Mouse (Mus musculus): ENCODE results near the gene Foxk1.

The Foxk1 gene

DNA sequence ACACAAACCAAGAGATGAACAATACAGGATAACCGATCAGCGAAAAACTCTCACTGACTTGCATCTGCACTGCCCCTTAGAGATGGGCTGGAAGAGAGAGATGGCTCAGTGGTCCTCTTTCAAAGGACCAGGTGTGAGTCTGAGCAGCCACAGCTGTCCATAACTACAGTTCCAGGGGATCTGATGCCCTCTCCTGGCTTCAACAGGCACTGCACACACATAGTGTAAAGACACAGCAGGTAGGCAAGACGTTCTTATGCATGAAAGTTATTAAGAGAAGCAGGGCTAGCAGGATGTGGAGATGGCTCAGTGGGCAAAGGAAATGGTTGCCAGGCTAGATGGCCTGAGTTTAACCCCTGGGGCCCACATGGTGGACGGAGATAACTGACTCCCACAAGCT, 13.6 kb upstream of the Foxk1 start:
- no peak for DNase-seq (ENCODE audit: low read depth)

DNA sequence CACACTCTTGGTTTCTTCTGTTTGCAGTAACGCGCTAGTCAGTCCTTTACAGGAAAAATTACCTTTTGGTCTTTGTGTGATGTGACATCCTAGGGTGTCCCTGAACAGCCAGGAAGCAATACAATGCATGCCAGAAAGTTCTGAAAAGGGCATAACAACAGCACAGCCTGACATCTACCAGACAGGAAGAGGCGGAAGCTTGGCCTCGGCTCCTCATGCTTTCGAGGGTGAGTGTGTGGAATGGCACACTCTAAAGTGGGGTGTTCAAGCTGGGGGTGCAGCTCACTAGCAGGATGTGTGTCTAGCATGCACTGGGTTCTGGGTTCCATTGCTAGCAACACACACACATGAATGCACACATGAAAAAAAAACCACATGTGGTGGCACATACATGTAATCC, 9.6 kb upstream of the Foxk1 start:
- no peak for DNase-seq (ENCODE audit: low read depth)

DNA sequence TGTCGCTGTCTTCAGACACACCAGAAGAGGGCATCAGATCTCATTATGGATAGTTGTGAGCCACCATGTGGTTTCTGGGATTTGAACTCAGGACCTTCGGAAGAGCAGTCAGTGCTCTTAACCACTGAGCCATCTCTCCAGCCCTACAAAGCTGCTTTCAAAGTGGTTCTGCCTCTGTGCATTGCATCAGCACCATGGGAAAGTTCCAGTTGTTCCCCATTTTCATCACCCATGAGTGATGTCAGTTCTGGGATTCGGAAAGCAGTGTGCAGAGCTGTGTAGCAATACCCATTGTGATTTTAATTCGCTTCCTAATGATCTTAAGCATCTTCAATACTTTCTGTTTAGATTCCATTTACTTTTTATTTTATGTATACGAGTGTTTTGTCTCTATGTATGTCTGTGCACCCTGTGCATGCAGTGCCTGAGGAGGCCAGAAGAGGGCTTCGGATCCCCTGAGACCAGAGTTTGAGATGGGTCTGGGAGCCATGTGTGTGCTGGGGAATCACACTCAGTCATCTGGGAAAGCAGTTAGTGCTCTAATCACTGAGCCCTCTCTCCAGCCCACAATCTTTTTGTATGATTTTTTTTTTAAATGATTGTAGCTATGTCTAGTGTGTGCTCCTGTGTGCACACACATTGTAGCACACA, 6.6 kb upstream of the Foxk1 start:
- peak; percentile 21 for DNase-seq (ENCODE audit: low read depth)

DNA sequence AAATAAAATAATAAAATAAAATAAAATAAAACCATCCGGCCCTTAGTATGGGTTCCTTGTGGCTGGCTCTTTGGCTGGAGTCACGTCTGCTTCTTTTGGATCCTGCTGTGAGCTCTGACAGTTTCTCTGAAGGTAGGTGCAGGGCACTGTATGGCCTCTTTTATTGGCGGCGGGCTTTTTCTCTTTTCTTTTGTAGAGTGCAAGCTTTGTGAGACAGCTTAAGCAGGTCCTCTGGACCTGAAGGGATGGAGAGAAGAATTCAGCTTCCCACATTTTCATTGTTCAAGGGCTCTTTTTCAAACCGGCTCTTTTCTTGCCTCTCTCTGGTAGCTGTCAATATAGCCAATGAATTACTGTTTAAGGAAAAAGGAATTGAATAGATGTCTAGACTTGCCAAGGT, 5.4 kb upstream of the Foxk1 start:
- DNase-seq (ENCODE audit: low read depth), result no peak

DNA sequence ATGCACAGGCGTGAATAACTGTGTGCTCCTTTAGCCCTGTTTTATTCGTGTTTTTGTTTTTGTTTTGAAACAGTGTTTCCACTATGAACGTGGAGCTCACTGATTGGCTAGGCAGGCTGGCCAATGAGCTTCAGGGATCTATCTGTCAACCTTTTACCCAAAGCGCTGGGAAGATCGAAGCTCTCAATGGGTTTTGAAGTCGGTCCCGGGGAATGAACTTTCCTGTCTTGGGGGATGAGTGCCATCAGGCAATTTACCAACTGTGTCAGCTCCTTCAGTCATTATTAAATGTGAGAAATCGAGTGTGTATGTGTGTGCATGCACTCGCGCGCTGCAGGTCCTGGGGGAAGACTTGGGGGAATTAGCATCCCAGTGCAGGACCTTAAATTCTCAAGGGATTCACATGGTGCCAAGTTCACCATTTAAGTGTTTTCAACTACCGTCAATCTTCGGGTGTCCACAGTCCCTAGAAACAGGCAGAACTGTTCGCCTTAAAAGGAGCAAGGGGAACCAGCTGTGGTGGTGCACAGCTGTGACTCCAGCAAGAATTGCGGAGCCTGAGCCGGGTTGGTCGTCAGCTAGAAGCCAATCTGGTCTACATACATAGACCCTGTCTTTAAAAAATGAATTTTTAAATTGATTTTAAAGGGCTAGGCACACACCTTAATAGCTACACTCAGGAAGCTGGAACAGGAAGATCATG, 965 bp upstream of the Foxk1 start:
- peak; percentile 61 for DNase-seq (ENCODE audit: low read depth)

DNA sequence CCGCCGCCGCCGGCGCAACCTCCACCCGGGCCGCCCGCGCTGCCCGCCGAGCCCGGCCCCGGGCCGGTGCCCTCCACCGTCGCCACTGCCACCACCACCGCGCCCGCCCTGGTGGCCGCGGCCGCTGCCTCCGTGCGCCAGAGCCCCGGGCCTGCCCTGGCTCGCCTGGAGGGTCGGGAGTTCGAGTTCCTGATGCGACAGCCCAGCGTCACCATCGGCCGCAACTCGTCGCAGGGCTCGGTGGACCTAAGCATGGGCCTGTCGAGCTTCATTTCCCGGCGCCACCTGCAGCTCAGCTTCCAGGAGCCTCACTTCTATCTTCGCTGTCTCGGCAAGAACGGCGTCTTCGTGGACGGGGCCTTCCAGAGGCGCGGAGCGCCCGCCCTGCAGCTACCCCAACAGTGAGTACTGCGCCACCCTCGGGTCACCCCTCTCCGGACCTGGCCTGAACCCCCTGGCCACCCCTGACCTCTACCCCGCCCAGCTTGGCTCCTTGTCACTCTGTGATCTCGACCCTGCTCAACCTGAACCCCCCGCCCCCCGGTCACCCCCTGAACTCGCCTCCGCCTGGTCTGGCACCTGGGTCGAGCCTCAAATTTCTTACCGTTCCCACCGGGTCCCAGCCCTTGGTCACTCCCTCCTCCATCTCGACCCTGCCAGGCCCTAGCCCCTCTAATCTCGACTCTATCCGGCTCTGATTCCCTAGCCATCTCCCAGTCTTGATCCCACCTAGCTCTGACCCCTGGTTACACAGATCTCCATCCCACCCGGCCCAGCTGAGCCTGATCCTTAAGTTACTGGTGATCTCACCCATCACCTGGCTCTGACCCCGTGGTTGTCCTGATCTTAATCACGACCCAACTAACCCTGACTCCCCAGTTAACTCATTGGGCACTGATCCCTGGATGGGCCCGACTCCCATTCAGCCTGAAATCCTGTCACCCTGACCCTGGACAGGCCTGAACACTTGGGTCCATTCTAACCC, 636 bp downstream of the Foxk1 start:
- DNase-seq (ENCODE audit: low read depth), result peak; percentile 25

DNA sequence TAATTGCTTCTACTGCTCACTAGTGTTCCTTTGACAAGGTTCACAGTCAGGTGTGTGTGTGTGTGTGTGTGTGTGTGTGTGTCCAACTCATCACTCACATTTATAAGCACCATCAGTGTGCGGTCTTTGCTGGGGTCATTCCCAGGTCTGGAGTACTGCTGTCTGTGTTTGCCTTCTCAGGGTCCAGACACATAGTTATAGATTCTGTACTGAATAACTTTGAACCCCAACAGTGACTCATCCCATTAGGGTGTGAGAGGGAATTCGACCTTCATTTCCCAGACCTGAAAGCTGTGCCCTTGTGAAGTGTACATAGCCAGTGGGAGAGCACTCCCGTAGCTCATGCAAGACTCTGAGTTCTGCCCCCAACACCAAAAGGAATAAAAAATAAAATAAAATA, 2.4 kb downstream of the Foxk1 start:
- no peak for DNase-seq (ENCODE audit: low read depth)

DNA sequence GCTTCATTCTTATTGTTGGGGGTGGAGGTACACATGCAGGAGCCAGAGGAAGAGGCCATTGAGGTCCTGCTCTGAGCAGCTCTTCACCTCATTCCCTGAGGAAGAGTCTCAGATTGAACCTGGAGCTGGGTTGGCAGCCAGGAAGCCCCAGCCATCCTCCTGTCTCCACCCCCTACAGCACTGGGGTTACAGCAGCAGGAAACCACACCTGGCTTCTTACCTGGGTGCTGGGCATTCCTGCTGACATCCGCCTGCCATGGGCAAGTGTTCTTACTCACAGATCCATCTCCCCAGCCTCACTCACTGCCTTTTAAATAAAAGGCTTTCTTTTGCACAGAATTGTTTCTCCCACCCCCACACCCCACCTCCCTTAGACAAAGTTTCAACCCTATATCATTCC, 3.0 kb downstream of the Foxk1 start:
- no peak for DNase-seq (ENCODE audit: low read depth)

DNA sequence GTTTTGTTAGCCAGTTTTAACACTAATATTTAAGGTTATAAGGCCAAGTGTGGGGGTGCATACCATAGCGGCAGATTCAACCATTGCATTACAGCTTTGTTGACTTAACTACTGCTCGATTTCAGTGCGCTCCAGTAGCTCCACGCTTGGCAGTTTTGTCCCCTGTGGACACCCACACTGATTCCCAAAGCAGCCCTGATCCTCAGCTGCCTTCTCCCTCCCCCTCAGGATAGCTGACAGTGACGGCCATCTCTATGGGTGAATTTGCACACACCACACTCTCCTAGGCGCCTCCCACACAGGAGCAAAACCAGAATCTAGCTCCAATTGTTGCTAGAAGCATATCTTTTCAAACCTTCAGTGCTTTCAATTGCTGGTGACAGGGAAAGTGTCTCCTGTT, 4.1 kb downstream of the Foxk1 start:
- no peak for DNase-seq (ENCODE audit: low read depth)

DNA sequence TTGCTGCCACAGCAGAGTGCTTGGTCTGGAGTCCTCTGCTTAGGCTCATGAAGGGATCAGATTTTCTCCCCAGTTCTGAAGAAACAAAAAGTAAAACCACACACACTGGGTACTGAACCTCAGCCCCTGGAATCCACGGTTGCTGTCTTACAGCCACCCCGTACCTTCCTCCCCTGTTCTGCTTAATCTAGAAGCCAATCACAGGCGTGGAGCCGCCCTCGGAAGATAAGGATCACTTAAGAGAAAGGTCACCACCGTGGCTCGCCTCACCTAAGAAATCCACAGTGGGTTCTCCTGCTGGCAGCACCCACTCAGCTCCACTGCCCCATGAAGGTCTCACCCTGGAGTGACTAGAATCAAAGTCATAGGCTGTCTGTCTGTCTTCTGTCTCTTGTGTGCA, 5.1 kb downstream of the Foxk1 start:
- DNase-seq (ENCODE audit: low read depth), result no peak

DNA sequence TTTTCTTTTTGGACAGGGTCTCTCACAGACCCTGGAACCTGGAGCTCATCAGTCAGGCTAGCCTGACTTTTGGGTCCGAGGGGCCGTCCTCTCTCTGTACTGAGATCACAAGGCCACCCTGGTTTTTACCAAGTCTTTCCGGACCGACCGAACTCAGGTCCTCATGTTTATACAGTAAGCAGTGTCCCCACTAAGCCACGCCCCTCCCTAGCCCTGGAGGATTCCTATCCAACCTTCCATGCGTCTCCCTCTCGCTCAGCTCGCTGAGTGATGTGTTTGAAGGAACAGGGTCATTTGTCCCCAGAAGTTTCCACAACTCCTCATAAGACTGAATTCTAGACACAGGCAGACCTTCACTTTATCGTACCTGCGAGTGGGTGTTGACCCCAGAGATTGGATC, 5.6 kb downstream of the Foxk1 start:
- DNase-seq (ENCODE audit: low read depth), result no peak

DNA sequence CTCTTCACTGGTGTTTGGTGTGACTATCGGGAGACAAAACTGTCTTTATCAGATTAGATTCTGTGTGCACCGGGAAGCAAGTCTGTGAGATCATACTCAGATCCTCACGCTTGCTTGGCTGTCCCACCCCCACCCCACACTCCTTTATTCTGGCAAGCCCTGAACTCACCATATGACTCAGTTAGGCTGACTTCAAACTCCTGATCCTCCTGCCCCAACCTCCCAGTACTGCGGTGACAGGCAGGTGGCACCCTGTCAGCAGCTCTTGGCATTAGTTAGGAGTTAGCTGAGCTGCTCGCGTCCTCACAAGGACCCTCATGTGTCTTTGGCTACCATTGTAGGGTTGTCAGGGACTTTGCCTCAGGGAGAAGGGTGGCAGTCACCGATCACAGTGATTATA, 6.1 kb downstream of the Foxk1 start:
- no peak for DNase-seq (ENCODE audit: low read depth)

DNA sequence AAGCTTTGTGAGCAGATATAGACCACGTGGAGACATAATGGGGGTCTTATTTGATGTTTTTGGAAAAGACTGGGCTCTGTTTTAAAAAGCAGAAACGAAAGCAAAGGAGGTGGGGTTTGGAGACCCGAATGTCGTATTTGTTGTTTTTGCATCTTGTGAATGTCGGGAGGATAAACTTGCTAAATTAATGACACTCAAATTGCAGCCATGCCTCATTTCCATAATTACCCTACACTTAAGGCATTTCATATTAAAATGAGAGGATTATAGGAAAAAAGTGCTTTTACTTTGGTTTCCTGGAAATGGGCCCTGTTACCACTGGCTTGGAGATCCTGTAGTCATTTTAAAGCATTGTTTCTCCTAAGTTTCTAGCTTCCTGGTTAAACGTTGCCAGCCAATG, 7.9 kb downstream of the Foxk1 start:
- no peak for DNase-seq (ENCODE audit: low read depth)

DNA sequence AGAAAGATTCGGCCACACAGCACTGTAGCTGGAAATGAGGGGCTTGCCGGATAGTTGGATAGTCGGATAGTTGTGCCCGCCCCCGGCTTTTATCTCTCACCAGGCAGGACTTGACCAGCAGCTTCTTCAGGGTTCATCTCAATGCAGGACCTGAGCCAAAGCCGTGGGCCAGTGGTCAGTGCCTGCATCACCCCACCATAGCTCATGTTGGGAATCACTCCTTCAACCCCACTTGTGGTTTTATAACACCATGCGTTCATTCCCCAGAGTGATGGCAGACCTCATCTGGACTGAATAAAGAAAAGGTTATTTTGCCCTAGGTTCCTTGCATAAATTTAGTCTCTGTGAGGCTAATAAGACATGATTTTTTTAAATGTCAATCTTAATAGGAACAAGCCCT, 9.1 kb downstream of the Foxk1 start:
- no peak for DNase-seq (ENCODE audit: low read depth)

DNA sequence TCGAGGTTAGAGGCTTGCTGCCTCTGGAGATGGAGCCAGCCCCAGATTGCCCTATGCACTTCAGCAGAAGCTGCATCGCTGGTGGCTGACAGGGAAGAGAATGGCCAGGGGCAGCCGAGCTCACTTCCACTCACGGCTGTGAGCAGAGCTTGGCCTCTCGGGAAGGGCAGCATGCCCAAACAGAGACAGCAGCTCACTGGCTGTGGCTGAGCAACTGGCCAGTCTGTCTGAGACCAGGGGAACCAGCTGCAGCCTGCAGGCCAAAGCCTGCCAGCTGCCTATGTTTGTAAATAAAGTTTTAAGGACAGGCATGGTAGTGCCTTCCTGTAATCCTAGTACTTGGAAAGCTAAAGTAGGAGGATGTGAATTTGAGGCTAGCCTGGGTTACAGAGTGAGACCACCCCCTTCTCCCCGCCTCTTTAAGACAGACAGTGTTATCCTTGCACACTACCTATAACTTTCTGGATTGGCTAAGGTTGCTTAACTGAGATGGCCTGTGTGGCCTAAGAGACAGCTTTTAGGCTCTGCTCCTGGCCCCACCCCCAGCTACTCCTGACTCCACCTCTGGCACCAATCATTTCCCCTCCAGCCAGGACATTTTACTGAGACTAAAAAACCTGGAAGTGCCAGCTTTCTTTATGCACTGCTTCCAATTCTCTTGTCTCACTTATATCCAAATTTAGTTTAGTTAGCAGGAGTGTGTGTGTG, 11.5 kb downstream of the Foxk1 start:
- no peak for DNase-seq (ENCODE audit: low read depth)

DNA sequence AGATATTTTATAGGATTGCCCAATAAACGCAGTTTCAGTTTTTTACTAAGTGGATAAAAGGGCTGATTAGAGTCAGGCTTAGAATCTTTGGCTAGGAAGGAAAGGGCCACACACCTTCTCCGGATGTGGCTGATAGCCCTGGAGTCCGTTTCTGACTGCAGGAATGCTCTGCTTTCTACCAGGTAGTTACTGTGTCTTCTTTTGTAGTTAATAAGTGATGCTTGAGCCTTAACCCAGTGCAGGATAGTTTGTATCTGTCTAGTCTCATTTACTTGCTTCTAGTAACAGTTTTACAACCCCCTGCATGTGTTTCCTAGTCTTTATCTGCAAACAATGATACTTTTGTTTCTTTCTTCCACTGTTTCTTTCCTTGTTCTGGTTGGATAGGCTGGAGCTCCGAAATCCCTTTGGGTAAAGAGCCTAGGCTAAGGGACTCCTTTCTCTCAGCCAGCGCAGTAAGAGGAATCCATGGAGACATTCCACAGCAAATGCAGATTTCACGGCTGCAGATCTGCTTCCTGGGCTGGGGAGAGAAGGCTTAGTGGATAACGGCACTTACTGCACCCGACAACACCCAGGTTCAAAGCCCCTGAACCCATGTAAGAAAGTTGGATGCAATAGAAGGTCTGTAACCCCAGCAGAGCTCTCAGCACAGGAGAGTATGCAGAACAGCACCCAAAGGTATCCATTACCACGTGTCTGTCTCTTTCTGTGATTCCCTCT, 12.6 kb downstream of the Foxk1 start:
- DNase-seq (ENCODE audit: low read depth), result no peak

DNA sequence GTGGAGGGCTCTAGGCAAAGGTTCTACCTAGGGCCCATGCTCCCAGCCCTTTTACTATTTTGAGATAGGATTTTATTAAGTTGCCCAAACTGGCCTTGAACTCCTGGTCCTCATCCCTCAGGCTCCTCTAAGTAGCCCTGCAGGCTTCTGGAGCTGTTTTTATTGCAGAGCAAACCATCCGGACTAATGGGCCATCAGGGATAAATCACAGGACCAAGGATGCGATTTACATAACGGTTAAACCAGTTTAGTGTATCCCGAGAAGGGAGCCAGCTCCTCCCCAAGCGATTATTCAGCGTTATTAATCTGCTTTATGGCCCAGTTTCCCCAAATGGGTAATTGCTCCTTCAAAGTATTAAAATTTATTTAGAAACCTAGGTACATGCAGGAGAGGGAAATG, 14.1 kb downstream of the Foxk1 start:
- DNase-seq (ENCODE audit: low read depth), result no peak

DNA sequence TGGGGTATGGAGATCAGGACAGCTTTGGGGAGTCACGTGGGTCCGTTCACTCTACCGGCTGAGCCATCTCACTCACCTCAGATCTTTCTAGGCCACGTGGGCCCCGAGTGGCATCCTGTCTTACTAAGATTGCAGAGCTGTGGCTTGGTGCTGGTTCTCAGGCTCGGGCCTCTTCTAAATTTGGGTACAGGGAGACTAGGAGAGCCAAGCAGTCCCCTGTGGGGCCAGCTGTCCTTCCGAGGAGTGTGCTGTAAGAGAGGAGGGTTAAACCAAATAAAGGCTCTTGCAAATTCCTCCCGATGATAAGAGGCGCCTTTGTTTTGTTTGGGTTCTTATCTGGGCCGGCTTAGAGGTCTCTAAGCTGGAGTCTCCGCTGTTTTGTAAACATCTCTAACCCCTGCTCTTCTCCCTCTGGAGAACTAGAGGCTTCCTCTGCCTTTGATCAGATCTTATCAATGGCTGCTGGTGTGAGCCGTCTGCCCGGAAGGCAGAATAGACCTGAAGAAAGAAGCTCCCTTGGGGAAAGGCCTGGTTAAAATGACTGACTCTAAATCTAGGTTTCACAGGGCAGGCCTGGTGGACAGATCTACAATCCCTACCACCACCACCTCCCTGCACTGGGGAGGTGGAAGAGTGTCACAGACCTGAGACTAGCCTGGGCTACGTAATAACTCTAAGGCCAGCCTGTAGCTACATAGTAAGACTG, 14.9 kb downstream of the Foxk1 start:
- peak; percentile 34 for DNase-seq (ENCODE audit: low read depth)

DNA sequence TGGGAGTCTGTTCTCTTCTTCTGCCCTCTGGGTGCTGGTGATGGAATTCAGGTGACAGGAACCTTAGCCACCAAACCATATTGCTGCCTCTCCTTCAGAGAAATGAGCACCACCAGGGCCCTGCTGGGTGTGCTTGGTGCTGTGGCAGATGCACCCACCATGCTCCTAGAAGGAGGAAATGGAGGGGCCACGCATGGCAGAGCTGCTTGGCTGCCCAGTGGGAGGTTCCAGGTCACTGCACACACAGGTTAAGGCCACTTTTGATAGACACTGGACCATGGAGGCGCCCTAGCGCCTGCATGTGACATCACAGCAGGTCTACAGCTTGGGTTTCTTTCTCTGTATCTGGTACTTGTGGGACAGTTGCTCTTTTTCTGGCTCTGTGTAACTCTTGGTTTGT, 15.8 kb downstream of the Foxk1 start:
- DNase-seq (ENCODE audit: low read depth), result no peak

DNA sequence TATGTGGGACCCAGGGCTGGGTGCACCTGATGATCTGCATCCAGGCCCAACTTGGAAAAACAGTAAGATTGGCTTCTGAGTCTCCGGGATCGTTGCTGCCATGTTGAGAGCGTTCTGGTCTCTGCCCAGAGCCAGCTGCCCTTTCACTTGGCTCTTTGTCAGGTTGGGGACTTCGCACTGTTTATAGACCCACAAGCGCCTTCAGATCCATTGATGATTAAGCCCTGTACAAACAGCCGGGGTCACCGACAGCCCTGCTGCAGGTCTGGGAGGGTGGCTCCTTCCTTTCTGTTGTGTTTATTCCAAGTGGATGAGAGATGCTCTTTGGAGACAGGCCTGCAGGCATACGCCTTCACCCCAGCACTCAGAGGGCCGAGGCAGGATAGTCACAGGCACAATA, 16.6 kb downstream of the Foxk1 start:
- no peak for DNase-seq (ENCODE audit: low read depth)

DNA sequence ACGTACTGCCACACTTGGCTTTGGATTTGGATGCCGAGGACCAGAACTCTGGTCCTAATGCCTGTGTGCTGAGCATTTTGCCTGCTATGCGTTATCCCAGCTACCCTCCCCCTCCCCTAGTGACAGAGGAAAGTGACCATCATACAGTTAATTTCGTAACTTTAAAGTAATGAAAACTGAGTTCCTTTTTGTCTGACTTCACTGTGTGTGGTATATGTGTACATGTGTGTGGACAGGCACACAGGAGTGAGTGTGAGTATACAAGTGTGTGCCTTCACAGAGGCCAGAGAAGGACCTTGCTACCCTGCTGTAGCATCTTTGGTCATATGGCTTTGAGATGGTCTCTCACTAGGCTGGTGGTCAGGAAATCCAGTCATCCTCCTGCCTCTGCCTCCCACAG, 17.1 kb downstream of the Foxk1 start:
- no peak for DNase-seq (ENCODE audit: low read depth)
